Mouse (Mus musculus): ENCODE measurements at regions not wholly inside any gene's neighbourhood (a gene's known extent, or its start where the extent isn't known, plus 50 kb on each side); places are given as distances from the start of the nearest gene placed in this dataset.
"Not testable (repeated sequence)": the region's sequence is repeated elsewhere in the genome, so short reads cannot be mapped to it uniquely, and the experiment has no call there.

GRCm38 (mm10) chr1:47116681-47117080 is 224.0 kb upstream of the Slc39a10 start:
- not testable (repeated sequence) for TF ChIP-seq POLR2A, CTCF (IDR thresholded peaks at IDR 0.05; ENCODE audit: extremely low read depth, insufficient read depth, low read length)
